Mouse (Mus musculus) ES-Bruce4 (cell line): ENCODE data around the gene Wdr25. TPM values are rescaled to one million over a fixed set of nuclear protein-coding genes. Genes with fewer than 3 reads are reported as not detected.
A peak's percentile ranks its signal among the peaks of the same experiment; 100 is the strongest.

Source experiments
- H3K27ac ChIP-seq: 2 replicates; pipeline ENCODE4 v1.5.1; 2012; ENCODE audit warnings: low read length, inconsistent platforms; ENCODE audit not compliant: insufficient read depth
- H3K27me3 ChIP-seq: 2 replicates; pipeline ENCODE4 v1.6.1; 2012; ENCODE audit warnings: mild to moderate bottlenecking, low read length, inconsistent platforms; ENCODE audit not compliant: control insufficient read depth, poor library complexity, insufficient read depth, severe bottlenecking
- H3K36me3 ChIP-seq: 2 replicates; pipeline ENCODE4 v1.6.1; 2012; ENCODE audit warnings: inconsistent platforms, mild to moderate bottlenecking, low read length, moderate library complexity; ENCODE audit not compliant: control insufficient read depth, poor library complexity, insufficient read depth, severe bottlenecking
- H3K4me1 ChIP-seq: one replicate; pipeline ENCODE4 v1.8.1; 2011; ENCODE audit warnings: low read length; ENCODE audit not compliant: control insufficient read depth, insufficient read depth
- H3K4me3 ChIP-seq: 2 replicates; pipeline ENCODE4 v1.5.1; 2011; ENCODE audit warnings: low read depth, mild to moderate bottlenecking, low read length
- H3K9ac ChIP-seq: 2 replicates; pipeline ENCODE4 v1.6.1; 2012; ENCODE audit warnings: low read depth, mild to moderate bottlenecking, inconsistent platforms; ENCODE audit not compliant: poor library complexity, severe bottlenecking
- H3K9me3 ChIP-seq: replicated peaks from 2 replicates; pipeline ENCODE4 v1.6.1; 2012; ENCODE audit warnings: mild to moderate bottlenecking, low read length, inconsistent platforms; ENCODE audit not compliant: control insufficient read depth, poor library complexity, insufficient read depth, severe bottlenecking
- CTCF ChIP-seq: IDR thresholded peaks from one replicate; pipeline ENCODE4 v1.8.1; 2011; ENCODE audit warnings: low read depth, low read length
- EP300 ChIP-seq: IDR thresholded peaks from 2 replicates; pipeline ENCODE4 v1.6.1; 2011; ENCODE audit warnings: low read depth, low read length; ENCODE audit not compliant: insufficient read depth
- POLR2A ChIP-seq: IDR thresholded peaks from one replicate; pipeline ENCODE4 v1.8.1; 2011; ENCODE audit warnings: low read length; ENCODE audit not compliant: insufficient read depth
- polyA plus RNA-seq: library from polyadenylated mRNA; stranded (reverse); fragments of >200 nt; gene quantifications from 2 replicates; pipeline ENCODE4 v1.2.4, GENCODE M21; 2011; ENCODE audit warnings: low read depth; ENCODE audit not compliant: missing spikeins, insufficient read depth, insufficient read length

Gene Wdr25
- polyA plus RNA-seq, 1 experiment = 12.7 TPM

DNA sequence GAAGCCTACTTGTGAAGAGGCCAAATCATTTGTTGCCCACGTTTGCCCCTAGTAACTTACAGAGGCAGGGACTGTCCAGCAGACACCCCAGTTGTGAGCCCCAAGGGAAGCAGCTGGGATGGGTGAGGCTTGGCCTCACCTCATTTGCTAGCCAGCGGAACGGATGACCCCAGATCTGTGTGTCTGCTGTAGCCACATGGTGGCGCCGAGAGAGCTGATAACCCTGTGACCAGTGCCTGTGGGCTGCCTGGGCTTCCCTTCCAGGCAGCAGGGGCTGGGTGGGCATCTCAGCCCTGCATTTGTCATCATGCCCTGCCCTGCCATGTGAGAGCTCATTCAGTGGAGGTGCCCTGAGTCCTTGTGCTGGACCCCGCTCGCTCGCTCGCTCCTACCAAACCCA is 130.3 kb downstream of the Wdr25 start:
- H3K9ac ChIP-seq = no peak overlapping the region
- no peaks in the 10 kb centered on the region for H3K36me3 ChIP-seq
- no peak overlapping the region for H3K4me3 ChIP-seq
- H3K27me3 ChIP-seq = no peaks in the 10 kb centered on the region
- no peaks in the 10 kb centered on the region for H3K9me3 ChIP-seq
- H3K4me1 ChIP-seq = no peaks in the 10 kb centered on the region
- TF ChIP-seq POLR2A (no peak), CTCF (peak; percentile 71)
- H3K27ac ChIP-seq = no peak overlapping the region

DNA sequence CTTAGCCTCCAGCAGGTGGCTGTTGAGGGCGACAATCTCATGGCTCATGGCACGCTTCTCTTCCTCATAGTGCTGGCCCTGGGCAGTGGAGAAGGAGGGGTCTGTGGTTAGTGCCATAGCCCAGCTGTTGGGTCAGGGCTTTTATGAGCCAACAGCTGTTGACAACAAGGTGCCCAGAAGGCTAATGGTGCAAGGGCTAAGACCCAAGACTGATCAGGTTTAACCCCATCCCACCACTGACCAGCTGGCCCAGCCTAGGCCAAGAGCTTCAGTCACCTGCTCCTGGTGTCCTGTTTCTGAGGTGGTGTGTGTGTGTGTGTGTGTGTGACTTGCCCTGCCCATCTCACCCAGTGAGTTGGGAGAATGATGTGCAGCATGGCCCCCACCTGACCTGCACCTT is 143.6 kb downstream of the Wdr25 start:
- Histone ChIP-seq H3K4me3 (no peak overlapping the region), H3K27me3 (no peaks in the 10 kb centered on the region), H3K4me1 (no peaks in the 10 kb centered on the region), H3K27ac (no peak overlapping the region), H3K36me3 (no peaks in the 10 kb centered on the region), H3K9ac (no peak overlapping the region), H3K9me3 (no peaks in the 10 kb centered on the region)
- no peak for TF ChIP-seq POLR2A
- TF ChIP-seq EP300 = no peak

DNA sequence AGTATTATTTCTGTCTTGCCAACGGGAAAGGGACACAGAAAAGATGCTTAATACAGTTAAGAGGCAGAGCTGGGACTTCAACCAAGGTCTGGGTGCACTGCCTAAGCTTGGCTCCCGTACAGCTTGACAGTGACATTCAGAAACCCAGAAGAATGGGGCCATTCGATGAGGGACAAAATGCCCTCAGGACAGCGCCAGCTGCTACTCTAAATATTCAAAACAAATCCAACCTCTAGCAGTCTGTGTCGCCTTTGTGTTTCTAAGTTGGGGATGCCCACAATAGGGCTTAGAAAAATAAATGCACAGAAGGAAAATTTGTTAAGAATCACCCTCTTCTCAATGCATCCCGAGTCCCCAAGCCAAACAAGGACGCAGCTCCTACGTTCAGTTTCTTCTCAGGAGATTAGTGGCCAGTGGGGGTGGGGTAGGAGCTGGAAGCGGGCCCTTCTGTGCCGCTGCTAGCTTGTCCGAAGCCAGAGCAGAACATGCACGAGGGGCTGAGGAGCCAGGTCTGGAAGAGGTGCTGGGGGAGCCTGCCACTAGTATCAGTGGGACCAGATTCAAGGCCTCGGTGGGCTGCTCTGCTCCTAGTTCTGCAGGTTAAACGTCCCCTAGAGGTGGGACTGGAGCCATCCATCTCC is 144.9 kb downstream of the Wdr25 start:
- no peaks in the 10 kb centered on the region for H3K4me1 ChIP-seq
- no peaks in the 10 kb centered on the region for H3K36me3 ChIP-seq
- no peak overlapping the region for H3K4me3 ChIP-seq
- TF ChIP-seq CTCF (no peak), EP300 (no peak)
- H3K9ac ChIP-seq = no peak overlapping the region
- H3K27me3 ChIP-seq = no peaks in the 10 kb centered on the region
- no peaks in the 10 kb centered on the region for H3K9me3 ChIP-seq
- H3K27ac ChIP-seq = no peak overlapping the region

- Histone ChIP-seq H3K4me1 (no peaks in the 10 kb centered on the region), H3K27ac (no peak overlapping the region)
These were observed 145.9 kb downstream of the Wdr25 start for GRCm38 (mm10) chr12:109039311-109039710.

DNA sequence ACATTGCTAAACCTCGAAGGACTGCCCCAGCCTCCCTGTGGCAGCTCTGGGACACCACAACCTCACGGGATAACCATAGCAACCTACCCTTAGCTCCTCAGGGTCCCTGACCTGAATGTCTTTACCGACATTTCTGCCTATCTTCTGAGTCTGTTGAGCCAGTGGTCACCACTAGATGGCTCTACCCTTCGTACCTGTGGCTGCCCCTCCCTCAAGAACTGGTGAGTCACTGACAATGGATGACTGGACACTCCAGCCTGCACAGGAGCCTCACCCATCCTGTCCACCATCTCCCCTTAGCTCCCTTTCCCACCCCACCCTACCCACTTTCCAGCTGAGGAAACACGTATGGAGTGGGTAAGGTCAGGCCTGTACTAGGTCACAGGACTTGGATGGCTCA is 151.1 kb downstream of the Wdr25 start:
- no peaks in the 10 kb centered on the region for H3K36me3 ChIP-seq
- no peaks in the 10 kb centered on the region for H3K9me3 ChIP-seq
- H3K27me3 ChIP-seq = no peaks in the 10 kb centered on the region
- TF ChIP-seq CTCF = peak; percentile 76
- no peak for TF ChIP-seq POLR2A
- TF ChIP-seq EP300 = no peak
- no peaks in the 10 kb centered on the region for H3K4me1 ChIP-seq
- no peak overlapping the region for H3K9ac ChIP-seq
- H3K4me3 ChIP-seq = no peak overlapping the region
- no peak overlapping the region for H3K27ac ChIP-seq

More at GRCm38 (mm10) chr12:109039311-109039710, 145.9 kb downstream of the Wdr25 start:
- Histone ChIP-seq H3K4me3 (no peak overlapping the region), H3K27me3 (no peaks in the 10 kb centered on the region), H3K9ac (no peak overlapping the region), H3K9me3 (no peaks in the 10 kb centered on the region), H3K36me3 (no peaks in the 10 kb centered on the region)
- no peak for TF ChIP-seq EP300
- TF ChIP-seq CTCF = no peak
- TF ChIP-seq POLR2A = no peak

DNA sequence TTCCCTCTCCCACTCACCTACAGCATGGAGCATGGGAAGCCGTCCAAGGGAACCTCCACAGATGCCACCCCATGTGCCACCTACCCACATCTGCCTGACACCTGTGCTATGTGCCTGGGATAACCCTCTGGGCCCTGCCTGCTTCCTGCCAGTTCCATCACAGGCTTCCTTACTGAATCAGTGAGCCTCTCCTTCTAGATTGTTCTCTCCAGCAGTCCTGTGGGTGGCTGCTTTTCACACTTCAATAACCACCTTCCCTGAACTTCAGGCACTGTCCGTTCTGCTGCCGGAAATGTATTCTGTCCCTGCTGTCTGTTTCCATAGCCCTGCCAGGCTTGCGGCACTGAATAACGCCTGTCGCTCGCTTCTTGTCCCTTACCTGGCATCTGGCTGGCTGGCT is 152.2 kb downstream of the Wdr25 start:
- no peaks in the 10 kb centered on the region for H3K9me3 ChIP-seq
- H3K27me3 ChIP-seq = no peaks in the 10 kb centered on the region
- TF ChIP-seq EP300 = no peak
- no peak for TF ChIP-seq POLR2A
- H3K36me3 ChIP-seq = no peaks in the 10 kb centered on the region
- no peak overlapping the region for H3K27ac ChIP-seq
- no peaks in the 10 kb centered on the region for H3K4me1 ChIP-seq
- H3K9ac ChIP-seq = no peak overlapping the region
- H3K4me3 ChIP-seq = no peak overlapping the region
